Mouse (Mus musculus) lung, embryonic 14.5 days (tissue): ENCODE data around the gene Gm4513. TPM values are rescaled to one million over a fixed set of nuclear protein-coding genes. Genes with fewer than 3 reads are reported as not detected.
"Not testable (repeated sequence)": the region's sequence is repeated elsewhere in the genome, so short reads cannot be mapped to it uniquely, and the experiment has no call there.

Experiments used
- ATAC-seq: fragments of 200-750 bp; cut with Nextera tagmentation; 2 replicates; pipeline ENCODE4 v1.8.0; 2017; ENCODE audit warnings: mild to moderate bottlenecking, moderate TSS enrichment, moderate library complexity; ENCODE audit not compliant: insufficient read depth
- DNase-seq: peaks from one replicate; pipeline ENCODE4 v3.0.0-alpha.2; 2015
- H3K27ac ChIP-seq: fragments of 300-500 bp; sonication (generic); 2 replicates; pipeline ENCODE4 v1.5.1; 2014; ENCODE audit warnings: low read depth, mild to moderate bottlenecking, moderate library complexity
- H3K27me3 ChIP-seq: fragments of 300-500 bp; sonication (generic); 2 replicates; pipeline ENCODE4 v1.6.1; 2014; ENCODE audit warnings: low read length, control low read depth; ENCODE audit not compliant: insufficient read depth
- H3K36me3 ChIP-seq: fragments of 300-500 bp; sonication (generic); 2 replicates; pipeline ENCODE4 v1.6.1; 2014; ENCODE audit warnings: control low read depth; ENCODE audit not compliant: insufficient read depth
- H3K4me1 ChIP-seq: fragments of 300-500 bp; sonication (generic); 2 replicates; pipeline ENCODE4 v1.6.1; 2014; ENCODE audit warnings: antibody characterized with exemption, control low read depth; ENCODE audit not compliant: insufficient read depth
- H3K4me2 ChIP-seq: fragments of 300-500 bp; sonication (generic); 2 replicates; pipeline ENCODE4 v1.6.1; 2014; ENCODE audit warnings: mild to moderate bottlenecking
- H3K4me3 ChIP-seq: fragments of 300-500 bp; sonication (generic); 2 replicates; pipeline ENCODE4 v1.5.1; 2014; ENCODE audit warnings: low read depth, low read length
- H3K9ac ChIP-seq: fragments of 300-500 bp; sonication (generic); 2 replicates; pipeline ENCODE4 v1.6.1; 2014
- H3K9me3 ChIP-seq: fragments of 300-500 bp; sonication (generic); 2 replicates; pipeline ENCODE4 v1.6.1; 2016; ENCODE audit warnings: low read depth, low read length, control low read depth
- WGBS: fragments of 180-500 bp; shearing (Covaris S2); extraction: QIAGEN DNeasy Blood & Tissue Kit; methylation state at CpG from one replicate; pipeline ENCODE4 v1.1.7; 2014; 5-methylcytosine and 5-hydroxymethylcytosine counted together
- polyA plus RNA-seq: library from polyadenylated mRNA; unstranded; fragments of >200 nt; fragmentation: Nextera tagmentation; extraction: Ambion mirVana; gene quantifications from 2 replicates; pipeline ENCODE4 v1.2.1, GENCODE M21; 2014

Gm4513 gene
- not detected in 2 replicates for polyA plus RNA-seq

- not testable (repeated sequence) for H3K4me2 ChIP-seq, H3K4me3 ChIP-seq, H3K36me3 ChIP-seq, ATAC-seq, H3K27ac ChIP-seq, DNase-seq, H3K9me3 ChIP-seq, H3K4me1 ChIP-seq, H3K27me3 ChIP-seq, H3K9ac ChIP-seq
- WGBS = 78% methylated on average over 3 of the region's 5 CpGs
These were observed at the start of gene Gm4513 for GRCm38 (mm10) chr7:20598921-20599320. TSS of gene Gm4513 (minus strand) at chr7:20599021.

GRCm38 (mm10) chr7:20576141-20576540 is 22.7 kb downstream of the Gm4513 start, which contains the start of gene Gm4141:
TSS of gene Gm4141 (minus strand) at chr7:20576241.
- not testable (repeated sequence) for H3K36me3 ChIP-seq, ATAC-seq, H3K4me3 ChIP-seq, H3K4me2 ChIP-seq, DNase-seq, H3K9ac ChIP-seq, H3K27ac ChIP-seq, H3K9me3 ChIP-seq, H3K27me3 ChIP-seq, H3K4me1 ChIP-seq
- no CpG with 5 or more reads among the region's 3 CpGs for whole genome bisulfite sequencing

DNA sequence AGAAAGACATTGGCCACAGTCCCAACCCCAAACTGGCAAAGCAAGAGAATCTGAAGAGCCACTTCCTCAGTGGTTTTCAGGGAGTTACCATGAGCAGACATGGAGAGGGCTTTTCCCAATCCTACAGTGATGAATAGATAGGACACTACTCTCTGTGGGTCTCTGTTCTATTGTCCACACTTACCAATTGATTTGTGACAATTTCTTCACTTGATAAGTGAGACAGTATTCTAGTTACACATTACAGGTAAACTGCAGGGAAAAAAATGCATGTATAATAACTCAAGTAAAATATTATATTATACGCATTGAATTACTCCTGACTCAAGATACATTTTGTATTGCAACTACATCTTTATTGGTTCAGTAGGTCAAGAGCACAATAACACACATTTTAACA is 53.2 kb downstream of the Gm4513 start, which contains the start of gene Gm5726:
Gene Gm5726 (minus strand): TSS at position 101 of the 400 bp plus-strand sequence.
- H3K9me3 ChIP-seq, ATAC-seq, H3K27ac ChIP-seq, H3K4me2 ChIP-seq, H3K4me1 ChIP-seq, H3K9ac ChIP-seq, DNase-seq, H3K27me3 ChIP-seq, H3K4me3 ChIP-seq, H3K36me3 ChIP-seq: not testable (repeated sequence)
- no CpG with 5 or more reads among the region's 1 CpGs for WGBS

Other genes with a start within 250 kb of the Gm4513 start
- gene Gm5728, start 223.6 kb downstream of the Gm4513 start, polyA plus RNA-seq = not detected in 2 replicates
- gene Vmn1r100, start 181.1 kb downstream of the Gm4513 start, polyA plus RNA-seq = not detected in 2 replicates
- gene Vmn1r101, start 156.4 kb downstream of the Gm4513 start, polyA plus RNA-seq = not detected in 2 replicates
- not detected in 2 replicates for gene Gm10670, start 124.1 kb downstream of the Gm4513 start, polyA plus RNA-seq
- not detected in 2 replicates for gene Vmn1r103, start 88.5 kb downstream of the Gm4513 start, polyA plus RNA-seq
- gene Vmn1r104, start 65.2 kb downstream of the Gm4513 start, polyA plus RNA-seq = not detected in 2 replicates
- gene Gm5726, start 53.3 kb downstream of the Gm4513 start, polyA plus RNA-seq = not detected in 2 replicates
- not detected in 2 replicates for gene Gm4141, start 22.8 kb downstream of the Gm4513 start, polyA plus RNA-seq
- gene Vmn1r107, start 69.9 kb upstream of the Gm4513 start, polyA plus RNA-seq = not detected in 2 replicates
- not detected in 2 replicates for gene Vmn1r111, start 104.2 kb upstream of the Gm4513 start, polyA plus RNA-seq
- not detected in 2 replicates for gene Gm10668, start 131.6 kb upstream of the Gm4513 start, polyA plus RNA-seq
- gene Vmn1r112, start 172.2 kb upstream of the Gm4513 start, polyA plus RNA-seq = not detected in 2 replicates
- not detected in 2 replicates for gene Vmn1r113, start 188.3 kb upstream of the Gm4513 start, polyA plus RNA-seq
- gene Vmn1r114, start 213.2 kb upstream of the Gm4513 start, polyA plus RNA-seq = not detected in 2 replicates
- gene Vmn1r115, start 246.0 kb upstream of the Gm4513 start, polyA plus RNA-seq = not detected in 2 replicates